7 mouse cellular contexts compared by ENCODE assay signal in the genomic region with DNA sequence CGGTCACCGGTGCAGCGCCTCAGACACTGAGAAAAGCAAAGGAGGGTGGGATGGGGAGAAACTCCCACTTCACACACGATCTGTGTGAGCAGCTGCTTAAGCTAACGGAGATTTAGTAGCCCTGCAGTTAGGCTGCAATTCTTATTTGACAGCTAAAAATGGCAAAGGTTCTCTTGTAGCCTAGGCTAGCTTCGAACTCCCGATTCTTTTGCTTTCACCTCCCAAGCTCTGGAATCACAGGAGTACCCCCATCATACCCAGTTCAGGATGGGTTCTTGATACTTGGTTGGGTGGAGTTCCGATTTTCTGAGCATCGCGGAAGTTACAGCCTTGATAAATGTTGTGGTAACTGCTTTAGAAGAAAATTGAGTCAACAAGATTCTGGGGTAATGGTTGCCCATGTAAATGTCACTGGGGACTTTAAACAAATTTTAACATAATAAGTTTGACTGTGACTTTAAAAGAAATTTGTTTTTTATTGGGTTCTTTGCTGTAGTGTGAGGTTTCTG. TPM values are rescaled to one million over a fixed set of nuclear protein-coding genes. Genes with fewer than 3 reads are reported as not detected.
A peak's percentile ranks its signal among the peaks of the same experiment; 100 is the strongest.
DNase-seq lines count a peak whose midpoint lies in the region; ATAC-seq and TF ChIP-seq lines count a peak whose summit lies in the region.

No protein-coding gene starts in this region.

- H3K27me3 ChIP-seq in spleen, adult 2 months (ENCODE audit: control insufficient read depth, insufficient read depth, low read length): no peaks in the 10 kb centered on the region
- no peaks in the 10 kb centered on the region for H3K27me3 ChIP-seq in limb, embryonic 14.5 days (ENCODE audit: control insufficient read depth, insufficient read depth, low read length)

- H3K27ac ChIP-seq in spleen, adult 2 months (ENCODE audit: insufficient read depth, low read length): peak overlapping the region; percentile 79
- no peak overlapping the region for H3K27ac ChIP-seq in embryonic fibroblast, embryonic 13.5 days (ENCODE audit: insufficient read depth, low read length)
- peak overlapping the region; percentile 63 for H3K27ac ChIP-seq in limb, embryonic 14.5 days (replicated peaks; ENCODE audit: low read depth, low read length)

- no peak for ATAC-seq in limb, embryonic 14.5 days (ENCODE audit: low FRiP score, low read depth)

- peak overlapping the region; percentile 51 for H3K4me2 ChIP-seq in limb, embryonic 14.5 days (replicated peaks; ENCODE audit: low read depth, low read length, severe bottlenecking)

- peak overlapping the region; percentile 77 for H3K4me3 ChIP-seq in spleen, adult 2 months (ENCODE audit: extremely low read depth, insufficient read depth, insufficient read length)
- H3K4me3 ChIP-seq in embryonic fibroblast, embryonic 13.5 days (ENCODE audit: insufficient read depth, low read length): peak overlapping the region; percentile 99
- peak overlapping the region; percentile 67 for H3K4me3 ChIP-seq in limb, embryonic 14.5 days (replicated peaks; ENCODE audit: low read length)

- peaks cover 25% of the 10 kb centered on the region for H3K36me3 ChIP-seq in spleen, adult 2 months (ENCODE audit: control insufficient read depth, insufficient read depth, low read length)
- H3K36me3 ChIP-seq in limb, embryonic 14.5 days (ENCODE audit: control insufficient read depth, insufficient read depth, low read length): peaks cover 38% of the 10 kb centered on the region

- H3K4me1 ChIP-seq in spleen, adult 2 months (ENCODE audit: control insufficient read depth, insufficient read depth, insufficient read length): peaks cover 7% of the 10 kb centered on the region
- no peaks in the 10 kb centered on the region for H3K4me1 ChIP-seq in embryonic fibroblast, embryonic 13.5 days (ENCODE audit: control insufficient read depth, insufficient read depth, low read length)
- H3K4me1 ChIP-seq in limb, embryonic 14.5 days (ENCODE audit: control insufficient read depth, insufficient read depth, low read length): no peaks in the 10 kb centered on the region

- 2% methylated on average over 10 of the region's 10 CpGs for WGBS in spleen, adult 2 months
- 3% methylated on average over 10 of the region's 10 CpGs for WGBS in limb, embryonic 14.5 days

- no peak for TF ChIP-seq POLR2A in spleen, adult 2 months (IDR thresholded peaks at IDR 0.05; ENCODE audit: low read depth, low read length)
- TF ChIP-seq POLR2A in embryonic fibroblast, embryonic 13.5 days (IDR thresholded peaks at IDR 0.05; ENCODE audit: low read depth, low read length): no peak
- TF ChIP-seq POLR2A in limb, embryonic 14.5 days (IDR thresholded peaks at IDR 0.05; ENCODE audit: borderline replicate concordance, extremely low read depth, insufficient read depth, insufficient read length): no peak

- DNase-seq in spleen, adult 2 months (ENCODE audit: low read depth in 1 of 2, low spot score in 2 of 2): peak in 1 of 2 experiments; percentile 3
- no peak for DNase-seq in spleen, adult 12 weeks (ENCODE audit: low spot score)
- DNase-seq in limb, embryonic 14.5 days (ENCODE audit: low spot score): no peak
- no peak for DNase-seq in adrenal gland, postnatal 10 days
- no peak for DNase-seq in adrenal gland, postnatal 14 days
- no peak for DNase-seq in urinary bladder, adult 18-20 months (ENCODE audit: low spot score in 2 of 2)

- H3K9me3 ChIP-seq in limb, embryonic 14.5 days (ENCODE audit: control insufficient read depth, low read length): no peaks in the 10 kb centered on the region

- no peak for TF ChIP-seq CTCF in spleen, adult 2 months (IDR thresholded peaks at IDR 0.05; ENCODE audit: extremely low read depth, insufficient read depth, insufficient read length, insufficient replicate concordance)
- no peak for TF ChIP-seq CTCF in embryonic fibroblast, embryonic 13.5 days (IDR thresholded peaks at IDR 0.05; ENCODE audit: borderline replicate concordance, insufficient read depth, low read length)

- peak overlapping the region; percentile 78 for H3K9ac ChIP-seq in limb, embryonic 14.5 days (ENCODE audit: low read depth, low read length, severe bottlenecking)

RNA-seq across cellular contexts. Expression of a gene that starts 0.6 kb away (rescaled TPM):
- polyA plus RNA-seq in spleen, adult 2 months (2012; rRNA removed): 4.4 and 4.6 TPM in 2 replicates
- polyA plus RNA-seq in embryonic fibroblast, embryonic 13.5 days (2011; ENCODE audit: insufficient read length, low read depth, missing spikeins): 133 and 144 TPM in 2 replicates
- 41.8 and 94.6 TPM in 2 replicates for polyA plus RNA-seq in limb, embryonic 14.5 days (2012; rRNA removed)
- 138 and 146 TPM in 2 replicates for polyA plus RNA-seq in limb, embryonic 14.5 days (2014; fragmentation: Nextera tagmentation; extraction: Ambion mirVana)
- 100 to 1,000 TPM in 1 of 2 experiments, 10 to 100 TPM in 1; 95.7 to 105 TPM for total RNA-seq in adrenal gland, postnatal 10 days (2021)
- 124 TPM in 2 replicates for total RNA-seq in adrenal gland, postnatal 14 days (2021)

RNA-seq across cellular contexts. Expression of a gene that starts 0.7 kb away (rescaled TPM):
- 0.27 and 0.33 TPM in 2 replicates for polyA plus RNA-seq in spleen, adult 2 months (2012; rRNA removed)
- polyA plus RNA-seq in embryonic fibroblast, embryonic 13.5 days (2011; ENCODE audit: insufficient read length, low read depth, missing spikeins): not detected in 2 replicates
- 0.20 and 0.35 TPM in 2 replicates for polyA plus RNA-seq in limb, embryonic 14.5 days (2012; rRNA removed)
- 0.21 and 0.63 TPM in 2 replicates for polyA plus RNA-seq in limb, embryonic 14.5 days (2014; fragmentation: Nextera tagmentation; extraction: Ambion mirVana)
- total RNA-seq in adrenal gland, postnatal 10 days (2021): under 1 TPM; 0.33 to 0.42 TPM
- total RNA-seq in adrenal gland, postnatal 14 days (2021): 0.30 and 0.34 TPM in 2 replicates
